Mouse (Mus musculus) olfactory bulb, adult 2 months (tissue): ENCODE data around the gene Fam222a.

ENCODE experiments used
- CTCF ChIP-seq: fragments of 200-500 bp; IDR thresholded peaks from 2 replicates; pipeline ENCODE4 v1.5.1; 2012; ENCODE audit warnings: low read depth, mild to moderate bottlenecking, low read length, moderate library complexity; ENCODE audit not compliant: insufficient read depth
- POLR2A ChIP-seq: fragments of 200-500 bp; IDR thresholded peaks from 2 replicates; pipeline ENCODE4 v1.6.1; 2012; ENCODE audit warnings: mild to moderate bottlenecking, low read depth, low read length, moderate library complexity; ENCODE audit not compliant: insufficient read depth

DNA sequence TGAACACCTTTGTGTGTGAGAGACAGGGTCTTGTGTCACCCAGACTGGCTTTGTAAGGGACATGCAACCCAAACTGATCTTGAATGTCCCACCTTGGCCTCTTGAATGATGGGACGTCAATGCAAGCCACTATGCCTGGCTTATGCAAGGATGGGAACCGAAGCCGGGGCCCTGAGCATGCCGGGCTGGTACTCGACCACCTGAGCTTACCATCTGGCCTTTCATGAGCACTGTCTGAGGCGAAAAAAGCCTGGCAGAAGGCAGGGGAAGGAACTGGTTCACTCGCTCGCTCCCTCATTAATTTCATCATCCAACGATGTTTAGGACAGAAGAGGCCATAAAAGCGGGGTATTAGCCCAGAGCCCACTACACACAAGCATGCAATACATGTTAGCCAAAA is 73.0 kb downstream of the Fam222a start:
- TF ChIP-seq CTCF (no peak), POLR2A (no peak)
